Comparison of ENCODE assay signal across 7 mouse cellular contexts in genomic region chr2:91114781-91115577, GRCm38 (mm10). TPM values are rescaled to one million over a fixed set of nuclear protein-coding genes. Genes with fewer than 3 reads are reported as not detected.
DNase-seq lines count a peak whose midpoint lies in the region; ATAC-seq lines count a peak whose summit lies in the region.

No protein-coding gene starts in this region.

- no peaks in the 10 kb centered on the region for H3K9me3 ChIP-seq in limb, embryonic 10.5 days (replicated peaks)
- H3K9me3 ChIP-seq in midbrain, embryonic 15.5 days = no peaks in the 10 kb centered on the region

- WGBS in limb, embryonic 10.5 days = 7% methylated on average over 42 of the region's 42 CpGs
- WGBS in midbrain, embryonic 15.5 days = 8% methylated on average over 42 of the region's 42 CpGs

- peak; percentile 96 for DNase-seq in adrenal gland, adult 2 months
- peak; percentile 93 for DNase-seq in embryo, embryonic 11.5 days (ENCODE audit: low read depth, low spot score)
- peak; percentile 99 for DNase-seq in kidney, adult 18-20 months
- DNase-seq in limb, embryonic 10.5 days (ENCODE audit: low spot score) = peak; percentile 97
- peak; percentile 50 to 60 for DNase-seq in spleen, postnatal 36 days (ENCODE audit: low spot score in 2 of 2)

- peak overlapping the region; percentile 70 for H3K27ac ChIP-seq in limb, embryonic 10.5 days
- no peak overlapping the region for H3K27ac ChIP-seq in midbrain, embryonic 15.5 days

- peak; percentile 23; the same call in 1 of the 2 replicates for ATAC-seq in granulocyte monocyte progenitor cell, adult 5-6 weeks (replicated peaks; ENCODE audit: poor library complexity, severe bottlenecking)
- peak; percentile 67 for ATAC-seq in midbrain, embryonic 15.5 days (replicated peaks)

- peaks cover 29% of the 10 kb centered on the region for H3K27me3 ChIP-seq in limb, embryonic 10.5 days (ENCODE audit: low read depth, poor library complexity, severe bottlenecking)
- 0 out of 2 replicates have a peak, but pooled peaks cover 5% of the 10 kb centered on the region for H3K27me3 ChIP-seq in midbrain, embryonic 15.5 days (replicated peaks)

- H3K4me3 ChIP-seq in limb, embryonic 10.5 days = peak overlapping the region; percentile 59
- H3K4me3 ChIP-seq in midbrain, embryonic 15.5 days = peak overlapping the region; percentile 23

- no peaks in the 10 kb centered on the region for H3K36me3 ChIP-seq in limb, embryonic 10.5 days
- no peaks in the 10 kb centered on the region for H3K36me3 ChIP-seq in midbrain, embryonic 15.5 days (replicated peaks)

- H3K4me1 ChIP-seq in limb, embryonic 10.5 days = peaks cover 14% of the 10 kb centered on the region
- H3K4me1 ChIP-seq in midbrain, embryonic 15.5 days = no peaks in the 10 kb centered on the region

- H3K9ac ChIP-seq in midbrain, embryonic 15.5 days = no peak overlapping the region

- peak overlapping the region; percentile 49 for H3K4me2 ChIP-seq in midbrain, embryonic 15.5 days

RNA-seq across cellular contexts. Expression of gene Mybpc3, which starts 3.0 kb away (rescaled TPM):
- total RNA-seq in adrenal gland, adult 2 months (2021) = under 1 TPM; 0.07 to 0.09 TPM
- polyA plus RNA-seq in adrenal gland, adult 2 months (2012; rRNA removed) = not detected in 2 replicates
- total RNA-seq in granulocyte monocyte progenitor cell, adult 5-6 weeks (2014; fragmentation: Nextera tagmentation) = 1.5 TPM in 1 of 2 replicates, not detected in the other
- total RNA-seq in granulocyte monocyte progenitor cell, adult 5-6 weeks (2017) = 0.62 TPM in 1 of 2 replicates, not detected in the other
- 0.44 and 0.49 TPM in 2 replicates for polyA plus RNA-seq in limb, embryonic 10.5 days (2016; fragmentation: Nextera tagmentation; extraction: Ambion mirVana)
- polyA plus RNA-seq in midbrain, embryonic 15.5 days (2015; fragmentation: Nextera tagmentation; extraction: Ambion mirVana) = 0.05 and 0.41 TPM in 2 replicates

RNA-seq across cellular contexts. Expression of gene Spi1, which starts 32.8 kb away (rescaled TPM):
- 1 to 10 TPM; 5.0 to 7.1 TPM for total RNA-seq in adrenal gland, adult 2 months (2021)
- polyA plus RNA-seq in adrenal gland, adult 2 months (2012; rRNA removed) = 17.6 and 21.9 TPM in 2 replicates
- 208 and 244 TPM in 2 replicates for total RNA-seq in granulocyte monocyte progenitor cell, adult 5-6 weeks (2014; fragmentation: Nextera tagmentation)
- total RNA-seq in granulocyte monocyte progenitor cell, adult 5-6 weeks (2017) = 114 and 139 TPM in 2 replicates
- 2.0 and 2.6 TPM in 2 replicates for polyA plus RNA-seq in limb, embryonic 10.5 days (2016; fragmentation: Nextera tagmentation; extraction: Ambion mirVana)
- 3.3 and 4.2 TPM in 2 replicates for polyA plus RNA-seq in midbrain, embryonic 15.5 days (2015; fragmentation: Nextera tagmentation; extraction: Ambion mirVana)

RNA-seq across cellular contexts. Expression of gene Slc39a13, which starts 44.8 kb away (rescaled TPM):
- 10 to 100 TPM; 27.7 to 36.7 TPM for total RNA-seq in adrenal gland, adult 2 months (2021)
- 60.4 and 66.7 TPM in 2 replicates for polyA plus RNA-seq in adrenal gland, adult 2 months (2012; rRNA removed)
- total RNA-seq in granulocyte monocyte progenitor cell, adult 5-6 weeks (2014; fragmentation: Nextera tagmentation) = 10.0 and 35.1 TPM in 2 replicates
- total RNA-seq in granulocyte monocyte progenitor cell, adult 5-6 weeks (2017) = 4.8 and 9.4 TPM in 2 replicates
- 18.1 and 31.6 TPM in 2 replicates for polyA plus RNA-seq in limb, embryonic 10.5 days (2016; fragmentation: Nextera tagmentation; extraction: Ambion mirVana)
- polyA plus RNA-seq in midbrain, embryonic 15.5 days (2015; fragmentation: Nextera tagmentation; extraction: Ambion mirVana) = 35.7 and 36.8 TPM in 2 replicates
